Mouse (Mus musculus): ENCODE data around the gene Ccdc107.

DNA sequence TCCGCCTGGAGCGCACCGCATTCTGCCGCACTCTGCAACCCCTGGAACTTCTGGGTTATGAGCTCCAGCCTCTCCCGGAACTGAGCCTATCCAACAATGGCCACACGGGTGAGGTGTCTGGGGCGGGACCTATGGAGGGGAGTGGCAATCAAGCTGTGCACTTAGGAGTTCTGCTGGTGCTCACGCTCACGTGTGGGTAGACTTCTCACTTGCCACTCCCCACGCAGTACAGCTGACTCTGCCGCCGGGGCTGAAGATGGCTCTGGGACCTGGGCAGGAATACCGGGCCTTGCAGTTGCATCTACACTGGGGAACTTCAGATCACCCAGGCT, 15.9 kb downstream of the Ccdc107 start:
- TF ChIP-seq GATA1 (IDR thresholded peaks at IDR 0.05; ENCODE audit: borderline replicate concordance, low read length), result no peak
- TF ChIP-seq FLI1 (IDR thresholded peaks at IDR 0.05; ENCODE audit: low read length), result no peak

All from megakaryocyte, embryonic 14.5 days (primary cell).